In genomic region chr7:141981237-141981636, GRCm38 (mm10) we compare ENCODE assay signal across 26 mouse cellular contexts. TPM values are rescaled to one million over a fixed set of nuclear protein-coding genes. Genes with fewer than 3 reads are reported as not detected.
"Had no signal": no experiment of that assay in that cellular context is flagged by ENCODE, and none has a peak within 500 bp of the region (broad histone marks: within the 10 kb centered on the region; RNA-seq: fewer than 3 reads in every experiment).

No protein-coding gene starts in this region.

- H3K4me1 ChIP-seq: embryonic facial prominence, embryonic 10.5 days; embryonic facial prominence, embryonic 12.5 days; embryonic facial prominence, embryonic 13.5 days; embryonic facial prominence, embryonic 15.5 days; forebrain, embryonic 10.5 days; heart, embryonic 10.5 days; heart, embryonic 12.5 days had no signal

- H3K36me3 ChIP-seq: embryonic facial prominence, embryonic 12.5 days; embryonic facial prominence, embryonic 13.5 days; embryonic facial prominence, embryonic 15.5 days; heart, embryonic 10.5 days; heart, embryonic 12.5 days had no signal

- H3K27ac ChIP-seq: embryonic facial prominence, embryonic 10.5 days; embryonic facial prominence, embryonic 12.5 days; embryonic facial prominence, embryonic 13.5 days; embryonic facial prominence, embryonic 15.5 days; forebrain, embryonic 10.5 days; forebrain, embryonic 12.5 days; forebrain, embryonic 13.5 days; forebrain, embryonic 15.5 days; gastrocnemius, adult 2 months; heart, adult 2 months; heart, embryonic 10.5 days had no signal

- H3K4me3 ChIP-seq: embryonic facial prominence, embryonic 10.5 days; embryonic facial prominence, embryonic 12.5 days; embryonic facial prominence, embryonic 13.5 days; embryonic facial prominence, embryonic 15.5 days; erythroblast, embryonic 14.5 days; forebrain, embryonic 10.5 days; forebrain, embryonic 12.5 days; forebrain, embryonic 13.5 days; forebrain, embryonic 15.5 days; gastrocnemius, adult 2 months; heart, adult 2 months; heart, embryonic 10.5 days; heart, embryonic 12.5 days had no signal

- DNase-seq: cerebellum, postnatal 10 days; cerebellum, postnatal 14 days; cerebellum, postnatal 36 days; embryo, embryonic 11 days; forebrain, postnatal 0 days; gastrocnemius, adult 2 months; gastrocnemius, postnatal 10 days; gastrocnemius, postnatal 25 days; gastrocnemius, postnatal 36 days; heart, adult 11 months; heart, adult 18-20 months; heart, adult 2 months had no signal

- H3K9ac ChIP-seq: embryonic facial prominence, embryonic 12.5 days; embryonic facial prominence, embryonic 13.5 days; embryonic facial prominence, embryonic 15.5 days; forebrain, embryonic 12.5 days; forebrain, embryonic 13.5 days; forebrain, embryonic 15.5 days; forebrain, postnatal 0 days; heart, embryonic 12.5 days had no signal

- H3K27me3 ChIP-seq: embryonic facial prominence, embryonic 12.5 days; embryonic facial prominence, embryonic 13.5 days; embryonic facial prominence, embryonic 15.5 days; forebrain, embryonic 12.5 days; forebrain, embryonic 13.5 days; forebrain, embryonic 15.5 days; heart, embryonic 12.5 days had no signal

- H3K4me2 ChIP-seq: embryonic facial prominence, embryonic 12.5 days; embryonic facial prominence, embryonic 13.5 days; embryonic facial prominence, embryonic 15.5 days; forebrain, embryonic 12.5 days; forebrain, embryonic 13.5 days; forebrain, embryonic 15.5 days; heart, embryonic 11.5 days; heart, embryonic 12.5 days had no signal

- H3K9me3 ChIP-seq: embryonic facial prominence, embryonic 10.5 days; embryonic facial prominence, embryonic 12.5 days; embryonic facial prominence, embryonic 13.5 days; embryonic facial prominence, embryonic 15.5 days; forebrain, embryonic 10.5 days; forebrain, embryonic 12.5 days; forebrain, embryonic 13.5 days; forebrain, embryonic 15.5 days; heart, embryonic 10.5 days; heart, embryonic 12.5 days had no signal

RNA-seq across cellular contexts. Expression of gene Brsk2, which starts 31.7 kb away (rescaled TPM):
- total RNA-seq: common myeloid progenitor, adult 5-6 weeks; granulocyte monocyte progenitor cell, adult 5-6 weeks had no signal
